Mouse (Mus musculus) 416B (cell line): ENCODE measurements at regions not wholly inside any gene's neighbourhood (a gene's known extent, or its start where the extent isn't known, plus 50 kb on each side); places are given as distances from the start of the nearest gene placed in this dataset.

Experiments
- DNase-seq: peaks from one replicate; pipeline ENCODE4 v3.0.0; 2011; ENCODE audit warnings: low read depth

GRCm38 (mm10) chr6:33117877-33118276, 57.8 kb upstream of the Chchd3 start:
- peak; percentile 15 for DNase-seq

DNA sequence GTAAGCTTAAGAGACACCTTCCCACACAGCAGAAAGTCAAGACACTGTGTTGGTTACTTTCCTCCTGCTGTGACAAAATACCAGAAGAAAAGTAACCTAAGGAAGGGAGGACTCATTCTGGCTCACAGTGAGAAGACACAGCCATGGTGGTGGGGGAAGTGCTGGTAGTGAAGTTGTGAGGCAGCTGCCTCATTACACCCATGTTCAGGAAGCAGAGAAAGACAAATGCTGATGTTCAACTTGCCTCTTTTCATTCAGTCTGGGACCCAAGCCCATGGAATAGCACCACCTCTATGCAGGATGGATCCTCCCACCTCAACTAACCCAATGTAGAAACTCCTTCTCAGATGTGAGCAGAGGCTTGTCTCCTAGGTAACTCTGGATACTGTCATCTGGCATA, 60.5 kb upstream of the Chchd3 start:
- DNase-seq, result no peak

DNA sequence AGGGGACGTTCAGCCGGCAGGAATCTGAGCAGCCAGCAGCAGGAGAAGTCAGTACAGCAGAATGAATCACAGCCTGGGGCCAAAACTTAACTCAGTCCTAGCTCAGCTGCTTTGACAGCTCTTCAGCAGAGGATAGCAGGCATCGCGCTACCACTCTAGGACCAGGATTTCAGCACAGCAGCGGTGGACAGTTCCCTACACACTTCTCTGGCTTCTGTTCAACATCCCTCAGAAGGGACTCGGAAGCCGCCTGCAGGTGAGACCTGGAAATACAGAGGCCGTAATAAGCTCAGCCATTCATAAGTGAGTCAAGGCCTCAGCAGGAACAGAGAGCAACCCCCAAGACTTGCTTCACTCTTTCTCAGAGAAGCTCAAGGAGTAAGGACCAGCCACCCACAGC, 66.5 kb upstream of the Chchd3 start:
- DNase-seq, result peak; percentile 83

GRCm38 (mm10) chr6:33136906-33137305, 76.8 kb upstream of the Chchd3 start:
- no peak for DNase-seq

GRCm38 (mm10) chr6:33137823-33138222, 77.8 kb upstream of the Chchd3 start:
- peak; percentile 46 for DNase-seq

- DNase-seq, result no peak
Observed at GRCm38 (mm10) chr6:33166479-33166878, 82.4 kb upstream of the Exoc4 start.

DNA sequence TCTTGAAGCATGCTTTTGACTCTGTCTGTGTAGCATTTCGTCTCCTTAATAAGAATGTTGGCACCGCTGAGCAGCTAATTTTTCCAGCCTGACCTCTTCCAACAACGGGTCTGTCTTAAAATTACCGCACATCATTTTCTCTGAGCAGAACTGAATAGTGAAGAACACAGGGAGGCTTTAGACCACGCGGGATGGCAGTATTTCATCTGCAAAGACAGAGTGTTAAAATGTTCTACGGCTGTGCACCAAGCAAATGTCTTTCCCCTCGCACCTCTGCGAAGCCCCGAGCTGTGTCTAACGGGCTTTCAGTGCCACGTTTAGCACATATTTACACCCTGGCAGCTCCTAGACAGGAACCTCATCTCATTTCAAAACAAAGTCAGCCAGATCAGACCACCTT, 75.3 kb upstream of the Exoc4 start:
- DNase-seq, result no peak

GRCm38 (mm10) chr6:33174616-33175015, 74.3 kb upstream of the Exoc4 start:
- DNase-seq, result peak; percentile 21

DNA sequence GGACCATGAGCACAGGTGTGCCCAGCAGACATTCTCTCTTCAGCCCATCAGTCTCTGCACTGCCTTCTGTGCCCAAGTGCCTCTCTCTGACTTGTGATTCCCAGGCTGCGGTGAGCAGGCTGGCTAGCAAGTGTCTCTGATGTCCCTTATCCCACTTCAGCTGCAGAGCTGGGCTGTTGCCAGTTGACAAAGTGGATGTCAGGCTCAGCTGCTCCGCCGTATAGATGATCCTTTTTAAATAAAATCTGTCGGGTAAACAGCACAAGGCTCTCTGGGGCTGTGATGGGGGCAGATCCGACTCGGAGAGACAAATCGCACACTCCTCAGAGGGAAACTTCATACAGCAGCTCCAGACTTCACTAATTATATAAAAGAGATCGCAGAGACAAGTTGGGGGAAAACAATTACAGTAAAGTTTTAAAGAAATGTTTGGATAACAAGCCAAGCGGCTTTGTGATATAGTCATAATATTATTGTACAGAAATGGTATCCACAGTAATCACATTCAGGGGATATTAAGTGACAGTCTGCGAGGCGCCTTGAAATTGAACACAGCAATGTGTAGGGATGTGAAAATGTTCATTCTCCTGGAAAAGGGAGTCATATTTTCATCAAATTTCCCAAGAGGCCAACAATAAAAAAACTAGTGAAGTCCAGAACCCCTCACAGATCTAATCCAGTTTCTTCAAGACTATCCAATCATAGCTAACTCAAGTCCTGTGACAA, 59.2 kb upstream of the Exoc4 start:
- DNase-seq, result no peak

DNA sequence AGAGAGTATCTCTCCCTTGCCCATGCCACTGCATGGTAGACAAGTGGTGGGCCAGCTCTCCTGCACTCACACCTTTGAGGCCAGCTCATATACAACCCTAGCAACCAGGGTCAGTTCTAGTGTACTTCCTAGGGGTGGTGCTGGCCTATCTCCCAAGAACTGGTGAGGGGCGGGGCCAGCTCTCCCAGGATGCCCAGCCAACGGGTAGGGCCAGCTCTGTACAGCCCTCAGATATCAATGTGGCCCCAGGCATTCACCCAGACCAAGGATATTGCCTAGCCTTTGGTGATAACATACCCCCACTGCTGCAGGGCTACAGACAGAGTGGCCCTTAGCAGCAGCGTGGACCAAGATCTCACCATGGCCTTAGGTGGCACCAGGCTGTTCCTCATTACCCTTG, 55.1 kb upstream of the Exoc4 start:
- no peak for DNase-seq
